Mouse (Mus musculus) ES-E14 (cell line): ENCODE results near the gene Cct7.

Experiments
- CHD2 ChIP-seq: IDR thresholded peaks from 2 replicates; pipeline ENCODE4 v1.6.1; 2014; ENCODE audit warnings: mild to moderate bottlenecking, low read depth, low read length, inconsistent platforms
- HCFC1 ChIP-seq: IDR thresholded peaks from 2 replicates; pipeline ENCODE4 v1.6.1; 2012; ENCODE audit warnings: low read length, inconsistent platforms, borderline replicate concordance; ENCODE audit not compliant: insufficient read depth
- MAFK ChIP-seq: IDR thresholded peaks from 2 replicates; pipeline ENCODE4 v1.6.1; 2014; ENCODE audit warnings: mild to moderate bottlenecking, low read depth, low read length, inconsistent platforms; ENCODE audit not compliant: insufficient read depth

DNA sequence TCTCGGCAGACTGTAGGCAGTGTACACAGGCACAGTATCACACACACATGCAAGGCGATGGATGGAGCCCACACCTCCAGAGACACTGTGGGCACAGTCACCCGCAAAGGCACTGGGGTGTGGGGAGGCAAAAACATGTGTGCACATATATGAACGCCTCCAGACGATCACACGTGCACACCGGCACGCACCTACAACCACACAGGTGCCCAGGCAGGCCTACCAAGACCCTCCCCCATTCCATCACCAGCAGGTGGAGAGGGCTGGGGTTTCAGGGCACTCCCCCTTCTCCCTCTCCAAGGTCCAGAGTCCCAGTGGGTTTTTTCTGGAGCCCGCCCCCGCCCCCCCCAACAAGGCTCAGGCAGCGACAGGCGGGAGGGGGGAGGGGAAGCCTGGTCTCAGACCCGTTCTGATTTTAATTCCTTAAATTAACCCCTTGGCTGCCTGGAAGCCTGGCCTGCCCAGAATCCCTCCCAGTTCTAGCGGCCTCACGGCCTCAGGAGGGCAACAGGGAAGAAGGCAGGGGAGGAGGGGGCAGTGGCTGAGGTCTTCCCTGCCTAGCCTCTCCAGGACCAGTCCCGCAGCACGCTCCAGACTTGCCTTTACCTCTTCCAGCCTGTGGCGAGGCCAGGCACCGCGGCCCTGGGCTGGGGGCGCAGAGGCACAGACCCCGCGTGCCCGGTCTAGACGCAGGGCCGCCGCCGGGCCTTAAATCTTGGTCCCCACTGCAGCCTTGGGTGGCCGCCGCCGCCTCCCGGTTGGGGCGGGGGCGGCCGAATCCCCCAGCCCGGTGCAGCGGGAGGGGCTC lies 51.0 kb downstream of the Cct7 start:
- no peak for TF ChIP-seq CHD2
- TF ChIP-seq HCFC1: no peak
- no peak for TF ChIP-seq MAFK
